Mouse (Mus musculus) gastrocnemius, adult 8-10 months (tissue): ENCODE measurements at regions not wholly inside any gene's neighbourhood (a gene's known extent, or its start where the extent isn't known, plus 50 kb on each side); places are given as distances from the start of the nearest gene placed in this dataset.

Experiments
- DNase-seq, 2 experiments: peaks; one replicate each; pipeline ENCODE4 v3.0.0; 2022; ENCODE audit warnings: low spot score in 2 of 2

DNA sequence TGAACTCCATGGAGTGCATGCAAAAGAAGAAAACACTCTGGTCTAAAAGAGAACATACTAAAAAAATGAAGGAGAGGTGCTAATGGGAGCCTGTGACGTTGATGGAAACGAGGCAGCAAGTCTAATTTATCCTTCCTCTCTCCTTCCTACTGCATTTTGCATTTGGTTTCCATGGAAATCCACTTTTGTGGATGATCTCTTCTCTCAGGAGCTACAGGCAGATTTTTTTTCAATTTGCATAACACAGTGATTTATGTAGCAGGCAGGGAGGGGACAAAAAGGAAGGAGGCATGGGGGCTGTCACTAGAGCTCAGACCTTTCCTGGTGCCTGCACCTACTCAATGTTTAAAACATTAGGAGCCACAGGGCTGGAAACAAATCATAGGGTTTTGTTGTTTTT lies 167.7 kb upstream of the Atp10a start:
- no peak for DNase-seq
